In the genomic region with DNA sequence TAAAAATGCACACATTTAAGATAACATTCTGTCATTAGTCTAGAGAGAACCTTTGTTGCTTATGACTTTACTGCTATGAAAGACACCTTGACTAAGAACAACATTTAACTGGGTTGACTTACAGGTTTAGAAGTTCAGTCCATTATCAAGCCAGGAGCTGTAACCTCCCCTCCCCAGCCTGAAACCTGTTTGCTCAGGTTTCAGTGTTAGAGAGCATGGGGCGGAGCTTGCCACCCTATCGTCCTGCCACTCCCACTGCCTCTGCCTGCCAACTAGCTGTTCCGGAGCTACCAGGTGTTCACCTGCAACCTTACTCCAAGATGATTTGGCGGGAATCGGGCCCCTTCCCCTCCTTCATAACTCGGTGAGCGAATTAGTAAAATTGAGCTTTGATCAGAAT, we compare ENCODE assay signal across 8 mouse cellular contexts. TPM values are rescaled to one million over a fixed set of nuclear protein-coding genes. Genes with fewer than 3 reads are reported as not detected.
A peak's percentile ranks its signal among the peaks of the same experiment; 100 is the strongest.
DNase-seq lines count a peak whose midpoint lies in the region; ATAC-seq and TF ChIP-seq lines count a peak whose summit lies in the region.
"Not testable (repeated sequence)": the region's sequence is repeated elsewhere in the genome, so short reads cannot be mapped to it uniquely, and the experiment has no call there.

No protein-coding gene starts in this region.

- TF ChIP-seq POLR2A in liver, adult 2 months (IDR thresholded peaks at IDR 0.05; ENCODE audit: extremely low read depth, insufficient read depth, low read length): not testable (repeated sequence)

- 30% methylated on average over 7 of the region's 7 CpGs for WGBS in intestine, embryonic 15.5 days
- WGBS in liver, adult 2 months: 30% methylated on average over 7 of the region's 7 CpGs
- 35% methylated on average over 7 of the region's 7 CpGs for whole genome bisulfite sequencing in lung, embryonic 14.5 days
- 36% methylated on average over 7 of the region's 7 CpGs for WGBS in stomach, embryonic 14.5 days

- not testable (repeated sequence) for H3K4me1 ChIP-seq in intestine, embryonic 15.5 days (replicated peaks); liver, adult 2 months (ENCODE audit: control insufficient read depth, insufficient read depth, low read length); lung, embryonic 14.5 days (ENCODE audit: insufficient read depth); stomach, embryonic 14.5 days (ENCODE audit: control insufficient read depth, insufficient read depth, low read length)

- not testable (repeated sequence) for H3K9me3 ChIP-seq in intestine, embryonic 15.5 days; lung, embryonic 14.5 days (ENCODE audit: low read depth, low read length); stomach, embryonic 14.5 days (ENCODE audit: control insufficient read depth, low read depth, low read length)

- not testable (repeated sequence) for H3K4me3 ChIP-seq in intestine, embryonic 15.5 days (replicated peaks); liver, adult 2 months (ENCODE audit: insufficient read depth, low read depth, low read length); lung, embryonic 14.5 days (ENCODE audit: low read depth, low read length); stomach, embryonic 14.5 days (ENCODE audit: low read depth, low read length)

- ATAC-seq in intestine, embryonic 15.5 days: peak; percentile 53
- not testable (repeated sequence) for ATAC-seq in lung, embryonic 14.5 days (ENCODE audit: insufficient read depth)
- ATAC-seq in stomach, embryonic 14.5 days (ENCODE audit: insufficient number of reproducible peaks, insufficient read depth, low FRiP score, low read depth): 0 out of 2 replicates have a peak, but pooled peaks have one; percentile 21

- not testable (repeated sequence) for H3K79me2 ChIP-seq in liver, adult 2 months (ENCODE audit: control insufficient read depth, insufficient read depth, low read length)

- H3K27ac ChIP-seq in intestine, embryonic 15.5 days; liver, adult 2 months (replicated peaks; ENCODE audit: insufficient read depth, low read depth, low read length); lung, embryonic 14.5 days (ENCODE audit: low read depth); stomach, embryonic 14.5 days (ENCODE audit: low read length): not testable (repeated sequence)

- H3K9ac ChIP-seq in intestine, embryonic 15.5 days; liver, adult 2 months (ENCODE audit: low read depth, low read length); lung, embryonic 14.5 days; stomach, embryonic 14.5 days (replicated peaks; ENCODE audit: low read depth, low read length): not testable (repeated sequence)

- not testable (repeated sequence) for H3K36me3 ChIP-seq in intestine, embryonic 15.5 days; liver, adult 2 months (ENCODE audit: control insufficient read depth, insufficient read depth, low read length); lung, embryonic 14.5 days (ENCODE audit: insufficient read depth); stomach, embryonic 14.5 days (ENCODE audit: control insufficient read depth, insufficient read depth, low read length)

- H3K4me2 ChIP-seq in intestine, embryonic 15.5 days (replicated peaks); lung, embryonic 14.5 days; stomach, embryonic 14.5 days (replicated peaks; ENCODE audit: low read depth, low read length): not testable (repeated sequence)

- not testable (repeated sequence) for TF ChIP-seq CTCF in liver, adult 2 months (IDR thresholded peaks at IDR 0.05; ENCODE audit: low read depth, low read length); lung, embryonic 14.5 days (IDR thresholded peaks at IDR 0.05; ENCODE audit: low read depth)

- H3K27me3 ChIP-seq in intestine, embryonic 15.5 days (replicated peaks); liver, adult 2 months (ENCODE audit: control insufficient read depth, insufficient read depth, low read length); lung, embryonic 14.5 days (ENCODE audit: insufficient read depth, low read length); stomach, embryonic 14.5 days (ENCODE audit: control insufficient read depth, insufficient read depth, low read length): not testable (repeated sequence)

- DNase-seq in kidney, adult 18-20 months: peak; percentile 59
- peak; percentile 42 for DNase-seq in kidney, postnatal 10 days
- peak; percentile 59 for DNase-seq in liver, adult 2 months (ENCODE audit: extremely low read depth, low read depth, low spot score)
- peak; percentile 17 for DNase-seq in lung, embryonic 14.5 days
- DNase-seq in lung, postnatal 14 days: peak; percentile 27
- peak; percentile 61 for DNase-seq in urinary bladder, postnatal 14 days (ENCODE audit: low spot score)

RNA-seq across cellular contexts. Expression of a gene that starts 37.1 kb away (rescaled TPM):
- polyA plus RNA-seq in intestine, embryonic 15.5 days (2015; fragmentation: Nextera tagmentation; extraction: Ambion mirVana): 21.4 TPM in 2 replicates
- total RNA-seq in liver, adult 2 months (2014; rRNA removed): 2.7 and 3.0 TPM in 2 replicates
- 1.6 and 1.9 TPM in 2 replicates for polyA plus RNA-seq in liver, adult 2 months (2012; rRNA removed)
- polyA plus RNA-seq in lung, embryonic 14.5 days (2014; fragmentation: Nextera tagmentation; extraction: Ambion mirVana): 27.9 and 29.3 TPM in 2 replicates
- 27.1 and 28.7 TPM in 2 replicates for polyA plus RNA-seq in stomach, embryonic 14.5 days (2014; fragmentation: Nextera tagmentation; extraction: Ambion mirVana)
